Mouse (Mus musculus): ENCODE measurements around the gene Wsb1. TPM values are rescaled to one million over a fixed set of nuclear protein-coding genes. Genes with fewer than 3 reads are reported as not detected.
"Not testable (repeated sequence)": the region's sequence is repeated elsewhere in the genome, so short reads cannot be mapped to it uniquely, and the experiment has no call there.

The Wsb1 gene
- total RNA-seq, 2 experiments from 2014 or later, result 78.1 to 80.3 TPM

DNA sequence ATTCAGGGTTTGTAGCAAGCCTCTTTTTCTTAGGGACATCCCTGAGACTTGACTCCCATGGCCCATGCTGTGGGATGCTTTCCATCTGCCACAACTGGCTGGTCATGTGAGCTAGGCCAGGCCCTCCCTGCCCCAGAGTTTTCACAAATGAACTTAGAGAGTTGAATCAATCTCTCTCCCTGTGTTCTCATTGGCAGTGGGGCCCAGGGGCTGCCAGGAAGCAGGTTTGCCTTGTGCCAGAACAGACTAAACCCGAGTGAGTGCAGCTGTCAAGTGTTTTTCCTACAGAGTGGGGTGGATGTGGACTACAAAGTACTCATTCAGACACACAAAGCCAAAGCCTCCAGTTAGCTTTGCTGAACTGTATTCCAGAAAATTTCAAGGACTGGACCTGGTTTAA is 12.7 kb upstream of the Wsb1 start:
- peak; percentile 19 to 52 for DNase-seq (ENCODE audit: low spot score in 2 of 2)

DNA sequence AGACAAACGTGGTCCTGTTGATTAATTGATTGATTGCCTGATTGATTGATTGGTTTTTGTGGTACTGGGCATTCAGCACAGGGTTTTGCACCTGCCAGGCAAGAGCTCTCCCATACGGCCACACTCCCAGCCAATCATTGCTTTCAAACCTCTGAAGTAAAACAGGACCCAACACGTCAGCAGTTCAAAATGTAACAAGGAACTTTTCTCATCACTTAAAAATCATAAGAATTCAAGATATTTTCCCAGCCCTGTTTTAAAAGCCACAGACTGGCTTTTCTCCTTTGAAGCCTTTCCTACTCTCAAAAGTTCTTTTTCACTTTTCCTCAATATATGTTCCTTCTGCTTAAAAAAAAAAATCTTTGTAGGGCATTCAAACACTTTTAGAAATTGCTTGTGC is 9.9 kb upstream of the Wsb1 start:
- DNase-seq (ENCODE audit: low spot score in 2 of 2), result no peak

DNA sequence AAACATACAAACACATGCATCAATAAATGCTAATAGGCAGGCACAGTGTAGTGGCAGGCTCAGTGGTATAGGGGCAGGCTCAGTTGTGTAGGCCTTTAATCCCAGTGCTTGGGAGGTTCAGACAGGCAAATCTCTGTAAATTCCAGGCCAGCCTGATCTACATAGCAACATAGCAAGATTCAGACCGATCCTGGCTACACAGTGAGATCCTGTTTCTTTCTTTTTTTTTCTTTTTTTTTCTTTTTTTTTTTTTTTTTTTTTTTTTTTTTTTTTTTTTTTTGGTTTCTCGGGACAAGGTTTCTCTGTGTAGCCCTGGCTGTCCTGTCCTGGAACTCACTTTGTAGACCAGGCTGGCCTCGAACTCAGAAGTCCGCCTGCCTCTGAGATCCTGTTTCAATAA is 5.7 kb upstream of the Wsb1 start:
- DNase-seq (ENCODE audit: low spot score in 2 of 2), result not testable (repeated sequence)

DNA sequence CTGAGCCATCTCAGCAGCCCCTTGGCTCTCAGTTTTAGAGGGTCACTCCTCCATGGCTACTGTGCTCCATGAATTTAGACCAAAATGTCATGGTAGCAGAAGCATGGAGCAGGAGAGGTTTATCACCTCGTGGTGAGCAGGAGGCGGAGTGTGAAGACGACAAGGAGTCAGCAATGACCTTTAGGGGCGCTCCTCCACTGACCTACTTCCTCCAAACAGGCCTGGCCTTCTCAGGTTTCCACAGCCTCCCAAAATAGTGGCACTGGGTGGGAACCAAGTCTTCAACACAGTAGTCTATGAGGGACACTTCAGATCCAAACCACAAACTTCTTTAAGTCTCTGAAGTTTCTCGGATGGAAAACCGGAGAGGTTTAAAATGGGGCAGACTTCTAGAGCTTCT is 4.3 kb upstream of the Wsb1 start:
- DNase-seq (ENCODE audit: low spot score in 2 of 2), result no peak

DNA sequence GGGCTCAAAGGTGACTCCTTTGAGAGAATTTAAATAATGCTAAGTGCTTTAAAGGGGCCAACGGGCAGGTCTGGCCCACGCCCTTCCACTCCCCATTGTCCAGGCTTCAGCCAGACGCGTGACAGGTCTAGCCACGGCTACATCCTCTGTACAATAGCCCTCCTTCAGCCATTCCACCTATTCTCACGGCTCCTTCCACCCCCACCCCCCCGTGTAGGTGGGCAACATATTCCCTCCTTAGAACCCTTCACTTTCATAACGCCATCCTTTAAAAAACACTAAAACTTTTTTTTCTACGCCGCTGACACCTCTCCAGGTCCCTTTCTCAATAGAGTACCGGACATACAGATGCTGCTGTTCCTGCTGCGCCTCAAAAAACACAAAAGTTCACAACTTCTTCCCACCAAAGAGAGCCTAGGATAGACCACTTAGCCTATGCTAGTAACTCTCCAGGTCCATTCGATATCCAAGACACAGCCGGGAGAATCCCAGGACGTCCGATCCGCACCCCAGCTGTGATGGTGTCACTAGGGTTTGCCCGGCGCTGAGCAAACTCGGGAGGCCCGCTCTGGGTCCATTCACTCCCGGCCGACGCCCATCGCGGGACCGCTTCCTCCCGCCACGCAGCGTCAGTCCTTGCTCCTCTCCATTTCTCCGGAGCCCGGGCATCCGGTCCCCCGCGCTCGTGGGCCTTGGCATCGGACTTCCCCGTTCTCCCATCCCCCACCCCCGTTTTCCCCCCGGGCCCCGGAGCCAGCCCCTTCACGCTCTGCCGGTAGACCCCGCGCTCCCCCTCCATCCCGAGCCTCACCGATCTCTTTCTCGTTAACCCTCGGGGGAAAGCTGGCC is 705 bp downstream of the Wsb1 start:
- peak; percentile 11 to 24 for DNase-seq (ENCODE audit: low spot score in 2 of 2)

DNA sequence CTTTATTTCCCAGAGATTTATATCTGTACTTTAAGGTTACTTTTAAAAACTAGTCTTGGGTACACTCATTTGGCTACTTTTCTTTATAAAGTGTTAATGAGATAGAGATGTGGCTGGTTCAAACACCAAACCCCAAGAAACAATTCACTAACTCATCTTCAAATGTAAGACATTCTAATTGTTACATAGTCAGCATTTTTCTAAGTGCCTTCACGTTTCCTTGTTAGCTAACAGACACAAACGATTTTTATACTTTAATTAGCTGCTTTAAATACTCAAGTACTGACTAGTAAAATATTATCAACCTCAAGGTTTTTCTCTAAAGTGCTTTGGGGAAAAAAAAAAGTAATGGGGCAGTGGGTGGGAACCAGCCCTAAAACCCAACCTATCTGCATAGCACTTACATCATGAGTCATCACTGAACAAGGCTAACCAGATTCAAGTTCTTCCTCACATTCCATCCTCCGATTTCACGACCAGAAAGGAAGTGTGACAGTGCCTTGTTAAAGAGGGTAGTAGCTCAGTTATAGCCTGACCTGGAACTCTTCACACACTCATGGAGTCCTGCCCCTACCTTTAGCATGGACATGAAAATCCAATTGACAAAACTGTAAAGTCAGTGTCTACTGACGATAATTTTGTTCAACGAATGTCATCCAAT is 1.5 kb downstream of the Wsb1 start:
- no peak for DNase-seq (ENCODE audit: low spot score in 2 of 2)

DNA sequence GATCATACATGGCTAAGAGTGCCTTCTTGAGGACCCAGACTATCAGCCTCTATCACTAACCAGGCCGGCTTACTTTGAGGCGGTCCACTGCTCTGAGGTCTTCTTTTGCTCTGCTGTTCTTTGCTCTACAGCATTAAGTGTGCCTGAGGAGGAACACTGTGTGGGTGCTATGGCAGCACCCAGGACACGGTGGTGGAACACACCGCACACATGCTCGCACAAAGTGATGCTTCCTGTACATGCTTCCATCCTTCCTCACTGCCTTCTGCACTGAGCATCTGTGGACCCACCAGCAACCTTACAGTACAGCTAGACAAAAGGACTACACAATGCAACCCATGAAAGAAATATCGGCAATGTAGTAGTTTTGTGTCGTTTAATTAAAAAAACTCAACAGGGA is 15.4 kb downstream of the Wsb1 start:
- DNase-seq (ENCODE audit: low spot score in 2 of 2), result no peak

DNA sequence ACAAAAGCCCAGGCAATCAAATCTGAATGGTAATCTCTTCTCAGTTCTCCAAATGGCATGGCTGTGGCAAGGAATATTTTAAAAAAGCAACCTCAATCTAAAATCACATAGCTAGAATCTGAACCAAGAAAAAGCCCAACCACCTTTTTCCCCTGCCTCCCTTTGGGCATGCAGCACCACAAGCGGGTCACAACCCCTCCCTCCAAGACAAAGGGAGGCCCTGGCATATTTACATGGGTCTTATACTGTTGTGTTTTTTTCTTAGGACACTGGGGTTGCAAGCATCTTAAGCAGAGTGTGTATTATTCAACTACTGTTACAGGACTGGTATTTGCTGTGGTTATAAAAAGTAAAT is 16.1 kb downstream of the Wsb1 start:
- no peak for DNase-seq (ENCODE audit: low spot score in 2 of 2)

DNA sequence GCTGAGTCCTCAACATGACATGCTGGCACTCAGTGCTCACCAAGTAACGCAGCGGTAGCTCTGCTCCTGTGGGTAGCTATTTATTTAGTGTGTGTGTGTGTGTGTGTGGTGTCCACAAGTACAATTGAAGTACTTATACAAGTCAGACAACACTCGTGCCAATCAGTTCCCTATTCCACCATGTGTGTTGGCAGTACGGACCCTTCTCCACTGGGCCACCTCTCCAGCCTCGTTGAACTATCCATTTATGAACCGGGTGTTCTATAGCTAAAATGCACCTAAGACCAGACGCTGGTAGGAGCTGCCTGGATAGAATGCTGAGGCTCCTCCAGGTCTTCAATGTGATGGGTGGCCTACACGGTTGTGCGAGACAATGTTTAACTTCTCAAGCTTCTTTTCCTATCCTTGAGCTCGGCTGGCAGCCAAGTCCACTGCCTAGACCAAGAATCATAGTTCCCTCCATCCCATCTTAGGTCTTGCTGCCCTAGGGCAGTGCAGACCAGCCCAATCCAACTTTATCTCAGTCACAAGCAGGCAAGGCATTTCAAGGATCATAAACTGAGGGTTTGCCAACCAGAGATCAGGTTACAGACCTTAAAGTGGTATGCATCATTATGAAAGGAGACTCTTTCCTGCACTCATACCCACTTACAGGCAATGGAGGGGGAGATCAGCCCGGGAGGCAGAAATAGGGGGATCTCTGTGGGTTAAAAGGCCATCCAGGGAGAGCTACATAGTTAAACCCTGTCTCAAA is 16.6 kb downstream of the Wsb1 start:
- DNase-seq (ENCODE audit: low spot score in 2 of 2), result no peak

DNA sequence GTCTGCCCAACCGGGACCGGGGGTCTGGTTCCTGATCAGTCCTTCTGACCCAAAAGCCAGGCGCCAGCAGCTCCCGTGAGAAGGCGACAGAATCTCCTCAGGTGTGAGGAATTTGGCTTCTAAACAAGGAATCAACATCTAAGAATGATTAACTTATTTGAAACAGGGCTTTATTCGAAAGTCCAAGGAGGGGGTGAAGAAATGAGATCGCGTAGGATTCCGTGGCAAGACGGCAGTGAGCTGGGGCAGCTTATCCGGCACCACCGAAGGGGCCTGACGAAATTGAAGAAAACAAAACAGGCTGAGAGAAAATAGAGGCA is 24.3 kb downstream of the Wsb1 start:
- no peak for DNase-seq (ENCODE audit: low spot score in 2 of 2)

DNA sequence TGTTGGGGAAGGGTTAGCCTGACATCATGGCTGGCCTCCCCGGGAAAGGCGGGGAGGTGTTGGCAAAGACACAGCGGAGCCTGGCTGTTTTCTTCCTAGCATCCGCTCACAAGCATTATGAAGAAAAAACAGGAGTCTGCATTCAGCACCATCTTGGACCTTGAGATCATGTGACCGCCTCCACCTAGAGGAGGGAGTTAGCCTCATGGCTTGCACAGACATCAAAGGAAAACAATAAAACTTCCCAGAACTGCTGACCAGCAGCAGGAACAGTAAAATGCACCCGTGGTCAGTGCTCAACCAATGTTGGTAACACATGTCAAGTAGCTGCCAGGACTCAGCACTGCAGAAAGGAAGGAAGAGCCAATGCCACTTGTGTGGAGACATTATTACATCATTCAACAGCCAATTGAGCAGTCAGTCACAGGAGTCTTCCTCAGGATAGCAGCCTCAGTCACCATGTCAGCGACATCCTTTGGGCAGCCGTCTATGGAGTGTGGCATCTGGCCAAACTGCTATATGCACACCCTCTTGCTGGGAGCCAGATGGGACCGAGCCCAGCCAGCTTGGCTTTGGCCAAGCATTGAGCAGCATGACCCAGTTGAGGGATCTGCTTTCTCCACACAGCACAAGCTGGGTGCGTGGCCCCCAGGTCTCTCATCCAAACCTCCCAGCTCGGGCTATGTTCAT is 24.8 kb downstream of the Wsb1 start:
- DNase-seq (ENCODE audit: low spot score in 2 of 2), result no peak

DNA sequence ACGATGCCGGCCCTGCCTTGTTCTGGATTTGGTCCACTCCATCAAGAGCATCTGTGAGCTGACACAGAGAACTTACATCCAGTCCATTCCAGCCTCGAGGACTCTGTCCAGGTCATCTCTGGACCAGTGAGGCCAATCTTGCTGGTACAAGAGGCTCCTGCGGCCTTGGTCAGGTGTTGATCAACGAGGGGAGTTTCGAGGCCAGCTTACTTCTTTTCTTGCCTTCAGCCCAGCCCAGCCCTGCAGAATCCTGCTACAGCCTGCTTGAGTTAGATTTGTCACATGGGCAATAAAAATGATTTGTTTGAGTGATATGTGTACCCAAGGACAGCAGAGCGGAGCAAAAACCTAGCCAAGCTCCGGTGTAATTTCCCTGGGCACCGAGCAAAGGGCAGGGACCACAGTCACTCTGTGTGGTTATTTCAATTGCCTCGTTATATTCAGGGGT is 25.4 kb downstream of the Wsb1 start:
- no peak for DNase-seq (ENCODE audit: low spot score in 2 of 2)

DNA sequence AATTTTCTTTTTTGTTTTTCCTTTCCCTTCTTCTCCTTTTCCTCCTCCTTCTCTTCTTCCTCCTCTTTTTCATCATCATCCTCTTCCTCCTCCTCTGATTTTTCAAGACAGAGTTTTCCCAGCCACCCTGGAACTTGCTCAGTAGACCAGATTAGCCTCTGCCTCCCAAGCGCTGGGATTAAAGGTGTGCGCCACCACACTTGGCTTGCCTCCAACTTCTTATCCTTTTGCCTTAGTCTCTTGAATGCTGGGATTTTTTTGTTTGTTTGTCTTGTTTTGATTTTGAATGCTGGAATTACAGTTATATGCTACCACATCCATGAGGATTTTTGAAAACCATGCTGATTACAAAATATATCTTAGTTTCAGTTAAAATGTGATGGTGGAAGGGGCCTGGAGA is 26.4 kb downstream of the Wsb1 start:
- no peak for DNase-seq (ENCODE audit: low spot score in 2 of 2)

DNA sequence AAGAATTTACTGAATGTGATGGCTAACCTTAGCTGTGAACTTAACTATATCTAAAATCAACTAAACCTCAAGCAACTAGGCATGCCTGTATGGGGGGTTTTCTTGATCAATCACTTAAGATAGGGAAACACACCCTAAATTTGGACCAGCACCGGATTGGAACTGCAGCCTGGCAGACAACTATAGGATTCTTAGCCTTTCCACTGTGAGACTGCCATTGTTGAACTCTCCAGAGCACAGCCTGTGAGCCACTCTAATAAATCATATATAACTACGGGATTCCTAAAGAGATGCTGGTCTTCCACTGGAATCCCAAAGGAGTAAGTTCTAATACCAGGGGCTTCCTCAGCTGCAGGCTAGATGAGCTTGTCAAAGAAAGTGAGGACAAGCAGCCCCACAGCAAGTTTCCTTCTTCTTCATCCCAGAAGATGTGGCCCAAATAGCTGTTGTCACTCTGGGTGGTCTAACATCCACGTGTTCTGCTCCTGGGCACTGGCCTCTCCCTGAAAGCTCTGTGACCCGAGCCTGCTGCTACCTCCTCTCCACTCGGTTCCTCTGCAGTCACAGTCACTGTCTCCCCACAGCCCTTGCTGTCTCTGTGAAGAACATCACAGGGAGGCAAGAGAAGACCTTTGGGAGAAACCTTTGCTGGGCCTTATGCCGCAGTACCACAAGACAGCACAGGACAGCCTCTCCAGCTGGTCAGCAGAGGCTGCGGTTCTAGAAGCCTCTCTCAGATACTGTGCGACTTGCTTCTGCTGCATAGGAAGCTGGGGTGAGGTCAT is 28.9 kb downstream of the Wsb1 start:
- DNase-seq (ENCODE audit: low spot score in 2 of 2), result no peak

DNA sequence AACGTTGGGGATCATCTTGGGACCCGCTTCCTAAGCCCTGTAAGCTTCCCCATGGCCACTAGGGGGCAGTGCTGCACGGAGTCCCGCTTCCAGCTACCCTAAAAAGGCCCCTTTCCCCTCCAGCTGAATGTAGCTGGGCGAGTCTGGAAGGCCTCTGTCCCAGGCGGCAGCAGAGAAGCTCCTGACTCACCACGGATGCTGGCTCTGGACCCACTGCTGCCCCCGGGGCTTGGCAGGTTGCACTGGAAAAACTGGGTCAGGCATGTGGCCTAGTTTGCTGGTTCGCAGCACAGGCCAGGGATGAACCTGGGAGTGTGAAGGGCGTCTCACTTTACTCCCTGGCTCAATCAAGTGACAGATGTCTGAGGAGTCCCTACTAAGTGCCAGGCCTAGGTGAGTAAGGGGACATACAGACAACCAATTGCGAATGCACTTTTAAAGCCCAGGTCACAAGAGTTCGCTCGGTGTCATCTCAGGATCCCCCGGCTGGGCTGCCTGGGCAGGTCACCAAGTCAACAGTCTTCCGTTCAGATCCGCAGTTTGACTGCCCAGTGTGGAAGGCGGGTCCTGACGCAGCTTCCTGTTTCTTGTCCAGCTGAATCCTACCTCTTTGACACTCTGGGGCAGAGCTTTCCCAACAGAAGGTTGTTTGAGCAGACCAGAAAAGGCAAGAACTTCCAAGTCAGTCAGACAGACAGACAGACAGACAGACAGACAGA is 29.8 kb downstream of the Wsb1 start:
- DNase-seq (ENCODE audit: low spot score in 2 of 2), result peak; percentile 46 to 75

DNA sequence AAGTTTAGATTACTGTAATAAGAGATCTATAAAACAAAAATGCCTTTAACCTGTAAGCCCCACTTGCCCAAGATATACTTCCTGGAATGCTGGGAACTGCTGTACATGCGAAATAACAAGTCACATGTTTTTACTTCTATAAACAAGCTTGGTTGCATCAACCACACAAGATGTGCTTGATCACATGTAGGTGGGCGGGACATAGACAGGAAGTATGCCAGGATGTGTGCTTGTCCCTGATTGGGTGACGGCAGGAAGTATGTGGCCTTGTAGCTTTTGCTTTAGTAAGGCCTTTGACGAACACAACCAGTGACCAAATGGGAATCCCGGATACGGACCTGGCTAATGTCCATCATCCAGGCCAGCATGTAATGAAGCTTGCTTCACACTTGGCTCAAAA is 31.1 kb downstream of the Wsb1 start:
- no peak for DNase-seq (ENCODE audit: low spot score in 2 of 2)

DNA sequence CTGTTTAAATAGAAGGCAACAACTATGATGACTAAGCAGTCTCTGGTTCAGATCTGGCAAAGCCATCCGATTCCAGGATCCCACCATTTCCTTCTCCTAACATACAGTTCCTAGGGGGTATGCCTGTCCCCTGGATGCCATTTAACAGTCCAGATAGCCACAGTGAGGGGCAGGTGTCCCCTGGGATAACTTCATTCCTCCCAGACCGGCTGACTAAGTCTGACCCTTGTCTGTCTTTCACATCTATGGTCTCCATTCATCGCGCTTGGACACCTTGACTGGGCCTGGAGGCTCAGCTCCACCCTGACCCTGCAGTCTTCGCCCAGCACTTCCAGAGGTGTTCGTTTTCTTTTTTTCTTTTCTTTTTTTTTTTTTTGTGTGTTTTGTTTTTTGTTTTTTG is 31.8 kb downstream of the Wsb1 start:
- DNase-seq (ENCODE audit: low spot score in 2 of 2), result no peak

DNA sequence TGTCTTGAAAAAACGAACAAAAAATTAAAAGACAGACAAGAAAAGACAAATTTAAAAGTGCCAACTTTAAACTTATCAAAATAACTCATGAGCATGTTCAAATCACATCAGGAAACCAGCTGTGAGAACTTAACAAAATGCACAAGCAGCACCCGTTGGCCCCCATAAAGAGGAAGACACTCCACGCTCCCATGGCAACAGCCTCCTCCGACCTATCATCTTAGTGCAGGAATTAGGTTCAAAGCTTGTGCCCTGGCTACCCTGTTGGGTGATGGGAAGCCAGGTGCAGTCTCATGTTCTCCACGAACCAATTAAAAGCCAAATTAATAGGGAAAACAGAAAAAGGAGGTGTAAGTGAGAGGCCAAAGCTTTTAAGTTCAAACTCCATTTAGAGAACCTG is 32.8 kb downstream of the Wsb1 start:
- DNase-seq (ENCODE audit: low spot score in 2 of 2), result no peak

DNA sequence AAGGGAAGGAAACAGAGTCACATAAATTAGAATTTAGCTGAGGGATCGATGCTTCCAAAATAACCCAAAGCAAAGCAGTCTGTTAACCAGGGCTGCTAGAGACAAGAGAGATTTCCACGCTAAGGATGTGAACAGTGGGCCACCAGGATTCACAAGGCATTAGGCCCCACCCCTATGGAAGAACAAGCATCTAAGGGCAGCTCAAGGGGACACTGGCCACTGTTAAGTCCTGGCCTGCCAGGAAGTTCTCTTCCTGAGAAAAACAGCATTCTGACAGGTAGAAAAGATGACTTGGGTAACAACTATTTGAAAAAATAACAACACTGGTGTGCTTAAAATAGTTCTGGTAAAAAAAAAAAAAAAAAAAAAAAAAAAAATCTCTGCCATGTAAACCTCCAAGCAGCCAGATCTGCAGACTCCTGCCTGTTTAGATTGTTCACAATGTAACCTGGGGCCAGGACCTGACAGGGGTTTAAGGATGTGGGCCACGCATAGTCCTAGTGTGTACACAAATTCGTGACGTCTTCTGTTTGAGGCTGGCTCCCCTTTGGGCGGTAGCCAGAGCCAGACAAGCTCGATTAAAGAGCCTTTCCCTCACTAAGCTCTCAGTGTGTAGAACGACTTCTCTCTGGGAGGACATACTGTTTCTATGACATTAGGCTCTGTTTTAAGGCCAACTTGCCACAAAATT is 35.4 kb downstream of the Wsb1 start:
- no peak for DNase-seq (ENCODE audit: low spot score in 2 of 2)

DNA sequence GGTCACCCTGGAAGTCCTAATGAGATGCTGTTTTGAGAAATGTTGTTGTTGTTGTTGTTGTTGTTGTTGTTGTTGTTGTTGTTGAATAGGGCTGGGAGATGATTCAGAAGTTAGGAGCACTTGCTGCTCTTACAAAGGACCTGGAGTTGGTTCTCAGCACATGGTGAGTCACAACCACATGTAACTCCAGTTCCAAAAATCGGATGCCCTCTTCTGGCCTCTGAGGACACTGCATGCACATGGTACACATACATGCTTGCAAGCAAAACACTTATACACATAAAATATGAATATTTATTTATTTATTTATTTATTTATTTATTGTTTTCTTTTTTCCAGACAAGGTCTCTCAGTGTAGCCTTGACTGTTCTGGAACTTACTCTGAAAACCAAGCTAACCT is 36.4 kb downstream of the Wsb1 start:
- DNase-seq (ENCODE audit: low spot score in 2 of 2), result no peak
